Mouse (Mus musculus) limb, embryonic 12.5 days (tissue): Measurements from ENCODE around the gene Ephb2. TPM values are rescaled to one million over a fixed set of nuclear protein-coding genes. Genes with fewer than 3 reads are reported as not detected.

Source experiments
- ATAC-seq: fragments of 200-750 bp; cut with Nextera tagmentation; 2 replicates; pipeline ENCODE4 v1.8.0; 2017; ENCODE audit warnings: low read depth, moderate TSS enrichment; ENCODE audit not compliant: insufficient number of reproducible peaks, insufficient read depth, low FRiP score, low TSS enrichment
- H3K27ac ChIP-seq: fragments of 300-500 bp; sonication (generic); 2 replicates; pipeline ENCODE4 v1.5.1; 2016; ENCODE audit warnings: mild to moderate bottlenecking, moderate library complexity
- H3K27me3 ChIP-seq: fragments of 300-500 bp; sonication (generic); 2 replicates; pipeline ENCODE4 v1.6.1; 2016; ENCODE audit warnings: mild to moderate bottlenecking, moderate library complexity
- H3K36me3 ChIP-seq: fragments of 300-500 bp; sonication (generic); 2 replicates; pipeline ENCODE4 v1.6.1; 2016; ENCODE audit warnings: mild to moderate bottlenecking, moderate library complexity
- H3K4me1 ChIP-seq: fragments of 300-500 bp; sonication (generic); replicated peaks from 2 replicates; pipeline ENCODE4 v1.6.1; 2016
- H3K4me2 ChIP-seq: fragments of 300-500 bp; sonication (generic); 2 replicates; pipeline ENCODE4 v1.6.1; 2016; ENCODE audit warnings: mild to moderate bottlenecking, moderate library complexity
- H3K4me3 ChIP-seq: fragments of 300-500 bp; sonication (generic); replicated peaks from 2 replicates; pipeline ENCODE4 v1.5.1; 2016; ENCODE audit warnings: mild to moderate bottlenecking
- H3K9ac ChIP-seq: fragments of 300-500 bp; sonication (generic); replicated peaks from 2 replicates; pipeline ENCODE4 v1.6.1; 2016; ENCODE audit warnings: mild to moderate bottlenecking, moderate library complexity
- H3K9me3 ChIP-seq: fragments of 300-500 bp; sonication (generic); 2 replicates; pipeline ENCODE4 v1.6.1; 2016; ENCODE audit warnings: mild to moderate bottlenecking, moderate library complexity
- WGBS: fragments of 180-500 bp; shearing (Covaris S2); methylation state at CpG from one replicate; pipeline ENCODE4 v1.1.7; 2016; 5-methylcytosine and 5-hydroxymethylcytosine counted together
- polyA plus RNA-seq: library from polyadenylated mRNA; unstranded; fragments of >200 nt; fragmentation: Nextera tagmentation; extraction: Ambion mirVana; gene quantifications from 2 replicates; pipeline ENCODE4 v1.2.1, GENCODE M21; 2016

The Ephb2 gene
- polyA plus RNA-seq, 1 experiment from 2014 or later: 16.9 TPM

DNA sequence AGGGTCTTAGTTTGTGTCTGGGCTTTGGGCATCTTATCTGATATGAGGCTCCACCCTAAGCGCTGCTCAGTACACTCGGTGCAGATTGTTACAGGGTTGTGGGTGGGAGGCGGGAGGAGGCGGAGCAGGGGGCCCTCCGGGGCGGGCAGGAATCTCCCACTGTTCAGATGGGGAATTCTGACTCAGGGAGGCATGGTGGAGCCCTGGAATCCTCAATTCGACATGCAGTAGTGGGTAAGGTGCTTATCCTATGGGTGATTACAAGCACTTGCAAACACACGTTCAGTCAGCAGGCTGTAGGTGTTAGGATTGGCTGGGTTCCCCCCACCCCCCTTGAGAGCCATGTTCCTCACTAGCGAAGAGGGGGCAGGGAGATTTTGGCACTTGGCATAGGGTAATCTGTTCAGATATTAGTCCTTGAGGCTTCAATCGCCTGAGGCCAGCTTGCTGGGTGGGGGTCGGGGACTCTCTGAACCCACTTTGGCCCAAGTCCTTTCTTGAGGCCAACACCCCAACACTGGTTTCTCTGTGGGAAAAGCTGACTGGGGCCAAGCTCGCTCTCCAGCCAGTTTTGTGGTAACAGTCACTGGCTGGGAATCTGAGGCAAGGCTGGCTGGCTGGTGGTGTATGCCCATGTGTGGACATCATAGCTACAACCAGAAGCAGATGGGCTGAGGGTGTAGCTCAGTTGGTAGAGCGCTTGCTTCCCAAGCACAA lies 186.2 kb downstream of the Ephb2 start:
- H3K36me3 ChIP-seq: peaks cover 10% of the 10 kb centered on the region
- ATAC-seq: no peak
- peak overlapping the region; percentile 39 for H3K4me2 ChIP-seq
- WGBS: 38% methylated on average over 13 of the region's 13 CpGs
- 0 out of 2 replicates have a peak, but pooled peaks cover 4% of the 10 kb centered on the region for H3K27me3 ChIP-seq
- H3K9me3 ChIP-seq: peaks cover 5% of the 10 kb centered on the region; the same call in 1 of the 2 replicates
- no peak overlapping the region for H3K27ac ChIP-seq
- H3K4me3 ChIP-seq: no peak overlapping the region
- H3K4me1 ChIP-seq: peaks cover 15% of the 10 kb centered on the region
- H3K9ac ChIP-seq: no peak overlapping the region

DNA sequence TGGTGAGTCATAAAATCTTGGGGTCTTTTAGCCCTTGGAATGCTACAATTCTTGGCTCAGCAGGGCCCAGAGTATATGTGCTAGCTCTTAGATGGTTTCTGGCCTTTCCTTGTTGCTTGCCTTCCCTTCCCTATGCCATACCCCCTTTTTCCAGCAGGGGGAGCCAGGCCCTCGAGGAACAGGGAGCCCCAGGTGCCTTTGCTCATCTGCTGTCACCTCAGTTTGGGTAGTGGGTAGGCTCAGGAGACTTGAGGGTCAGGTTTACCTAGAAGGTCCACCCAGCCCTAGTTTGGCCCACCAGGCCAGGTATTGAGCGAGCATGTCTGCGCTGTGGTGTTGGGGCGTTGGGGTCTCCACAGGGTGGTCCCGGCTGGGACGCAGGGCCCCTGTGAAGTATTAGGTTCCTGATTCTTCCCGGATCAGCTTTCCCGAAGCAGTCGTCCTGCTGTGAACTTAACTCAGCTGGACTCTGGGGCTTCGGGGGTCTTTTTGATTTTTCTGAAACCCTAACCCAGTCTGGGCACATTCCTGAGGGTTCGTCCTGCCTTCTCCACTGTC lies 186.8 kb downstream of the Ephb2 start:
- no peak overlapping the region for H3K9ac ChIP-seq
- H3K27ac ChIP-seq: no peak overlapping the region
- peaks cover 6% of the 10 kb centered on the region; the same call in 1 of the 2 replicates for H3K36me3 ChIP-seq
- peaks cover 11% of the 10 kb centered on the region; the same call in 1 of the 2 replicates for H3K9me3 ChIP-seq
- ATAC-seq: no peak
- WGBS: 13% methylated on average over 11 of the region's 11 CpGs
- H3K4me2 ChIP-seq: peak overlapping the region; percentile 39
- no peak overlapping the region for H3K4me3 ChIP-seq
- H3K27me3 ChIP-seq: 0 out of 2 replicates have a peak, but pooled peaks cover 4% of the 10 kb centered on the region
- peaks cover 15% of the 10 kb centered on the region for H3K4me1 ChIP-seq

DNA sequence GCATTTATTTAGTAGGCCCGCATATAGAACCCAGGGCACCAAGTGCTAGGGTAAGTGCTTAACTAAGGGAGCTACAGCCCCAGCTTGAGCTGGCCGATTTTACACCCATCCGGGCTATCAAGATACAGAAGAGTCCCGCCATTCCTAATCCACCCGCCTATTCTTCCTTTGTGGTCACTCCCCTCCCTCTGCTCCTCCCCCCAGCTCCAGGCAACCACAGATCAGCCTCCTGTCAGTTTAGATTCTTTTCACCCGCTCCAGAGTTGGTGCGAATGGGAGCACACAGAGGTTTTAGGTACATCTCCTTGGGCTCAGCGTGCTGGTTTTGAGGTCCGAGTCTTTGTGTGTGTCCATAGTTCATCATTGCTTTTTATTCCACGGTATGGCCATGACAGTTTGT lies 196.9 kb downstream of the Ephb2 start:
- Histone ChIP-seq H3K27ac (no peak overlapping the region), H3K9me3 (peaks cover 5% of the 10 kb centered on the region; the same call in 1 of the 2 replicates), H3K27me3 (peaks cover 56% of the 10 kb centered on the region), H3K4me1 (peaks cover 14% of the 10 kb centered on the region), H3K9ac (0 out of 2 replicates have a peak overlapping the region, but pooled peaks have one; percentile 18), H3K36me3 (no peaks in the 10 kb centered on the region), H3K4me2 (no peak overlapping the region), H3K4me3 (no peak overlapping the region)
- ATAC-seq: no peak
- WGBS: 15% methylated on average over 10 of the region's 10 CpGs

DNA sequence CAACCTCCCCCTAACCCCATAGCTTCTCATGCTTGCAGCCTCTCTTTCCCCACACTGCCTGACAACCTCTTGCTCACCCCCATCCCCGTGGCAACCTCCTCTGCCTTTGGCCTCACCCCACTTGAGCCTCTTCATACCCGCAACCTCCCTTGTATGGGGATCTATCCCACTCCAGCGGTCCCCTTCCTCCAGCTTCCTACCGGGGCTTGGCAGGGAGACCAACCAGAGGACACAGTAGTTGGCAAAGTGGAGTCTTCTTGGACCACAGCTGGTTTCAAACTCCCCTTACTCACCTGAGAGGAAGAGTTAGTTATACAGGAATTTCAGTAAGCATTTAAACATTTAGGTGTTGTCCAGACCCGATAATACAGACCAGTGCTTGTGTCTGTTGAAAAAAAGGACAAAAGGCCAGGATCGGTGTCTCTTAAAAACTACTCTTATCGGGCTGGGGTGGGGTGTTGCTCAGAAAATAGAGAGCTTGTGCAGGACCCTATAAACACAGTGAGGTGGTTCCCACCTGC lies 197.5 kb downstream of the Ephb2 start:
- peak overlapping the region; percentile 60 for H3K4me3 ChIP-seq
- peak overlapping the region; percentile 90 for H3K4me2 ChIP-seq
- H3K27me3 ChIP-seq: peaks cover 56% of the 10 kb centered on the region
- H3K36me3 ChIP-seq: no peaks in the 10 kb centered on the region
- H3K27ac ChIP-seq: no peak overlapping the region
- peak overlapping the region; percentile 62; the same call in 1 of the 2 replicates for H3K9ac ChIP-seq
- peaks cover 6% of the 10 kb centered on the region; the same call in 1 of the 2 replicates for H3K9me3 ChIP-seq
- 34% methylated on average over 7 of the region's 7 CpGs for WGBS
- ATAC-seq: no peak
- H3K4me1 ChIP-seq: peaks cover 14% of the 10 kb centered on the region

DNA sequence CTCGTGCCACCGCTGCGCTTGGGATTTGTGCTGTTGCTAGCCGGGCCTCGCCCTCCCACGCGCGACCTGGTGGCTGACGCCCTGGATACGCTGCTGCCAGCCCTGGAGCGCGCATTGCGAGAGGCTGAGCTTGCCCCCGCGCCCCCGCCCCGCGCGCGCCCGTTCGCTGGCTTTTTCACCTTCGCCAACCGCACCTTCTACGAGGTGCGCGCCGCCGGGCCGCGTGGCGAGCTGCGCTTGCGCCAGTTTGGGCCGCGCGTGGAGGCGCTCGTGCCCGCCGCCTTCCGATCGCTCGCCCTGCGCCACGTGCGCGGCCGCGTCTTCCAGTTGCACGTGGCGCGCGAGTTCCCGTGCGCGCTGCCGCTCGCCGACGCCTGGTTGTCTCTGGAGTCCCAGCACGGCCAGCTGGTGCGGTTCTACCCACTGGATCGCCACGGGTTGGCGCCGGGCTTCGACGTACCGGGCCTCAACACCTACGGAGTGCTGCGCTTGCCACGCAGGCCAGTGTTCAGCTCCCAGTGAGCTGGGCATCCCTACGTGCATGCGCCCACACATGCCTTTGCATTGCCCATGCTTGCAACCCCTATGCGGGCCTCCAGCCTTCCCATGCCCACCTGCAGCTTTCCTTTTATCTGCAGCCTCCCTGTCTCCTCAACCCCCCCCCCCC lies 198.1 kb downstream of the Ephb2 start:
- WGBS: 3% methylated on average over 76 of the region's 76 CpGs
- peak overlapping the region; percentile 90 for H3K4me2 ChIP-seq
- no peak for ATAC-seq
- H3K27me3 ChIP-seq: peaks cover 59% of the 10 kb centered on the region
- H3K9ac ChIP-seq: peak overlapping the region; percentile 62
- peak overlapping the region; percentile 60 for H3K4me3 ChIP-seq
- H3K4me1 ChIP-seq: peaks cover 14% of the 10 kb centered on the region
- no peak overlapping the region for H3K27ac ChIP-seq
- H3K9me3 ChIP-seq: peaks cover 6% of the 10 kb centered on the region; the same call in 1 of the 2 replicates
- H3K36me3 ChIP-seq: no peaks in the 10 kb centered on the region

DNA sequence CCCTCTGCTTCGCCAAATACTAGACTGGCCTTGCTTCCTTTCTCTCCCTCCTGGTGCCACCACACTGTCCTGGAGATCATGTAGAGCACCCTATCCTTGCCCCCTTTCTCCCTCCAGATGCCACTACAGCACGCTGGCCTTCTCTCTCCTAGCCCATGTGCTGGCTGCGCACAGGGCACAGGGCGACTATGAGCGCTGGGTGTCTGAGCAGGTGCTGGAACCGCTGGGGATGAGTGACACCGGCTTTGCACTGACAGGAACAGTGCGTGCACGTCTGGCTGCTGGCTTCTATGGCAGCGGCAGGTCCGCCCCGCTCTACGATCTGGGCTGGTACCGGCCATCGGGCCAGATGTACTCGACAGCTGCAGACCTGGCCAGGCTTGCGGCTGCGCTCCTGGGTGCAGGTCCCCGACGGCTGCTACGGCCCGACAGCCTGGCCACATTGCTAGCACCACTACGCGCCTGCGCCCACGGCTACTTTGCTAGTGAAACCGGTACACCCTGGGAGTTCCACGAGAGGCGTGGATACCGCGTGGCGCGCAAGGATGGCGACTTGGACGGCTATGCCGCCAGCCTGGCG lies 198.7 kb downstream of the Ephb2 start:
- H3K27me3 ChIP-seq: peaks cover 60% of the 10 kb centered on the region
- no peak overlapping the region for H3K27ac ChIP-seq
- peaks cover 14% of the 10 kb centered on the region for H3K4me1 ChIP-seq
- peaks cover 6% of the 10 kb centered on the region; the same call in 1 of the 2 replicates for H3K9me3 ChIP-seq
- H3K9ac ChIP-seq: peak overlapping the region; percentile 62
- H3K36me3 ChIP-seq: no peaks in the 10 kb centered on the region
- peak overlapping the region; percentile 60 for H3K4me3 ChIP-seq
- peak; percentile 42; the same call in 1 of the 2 replicates for ATAC-seq
- peak overlapping the region; percentile 90 for H3K4me2 ChIP-seq
- 17% methylated on average over 37 of the region's 37 CpGs for WGBS

DNA sequence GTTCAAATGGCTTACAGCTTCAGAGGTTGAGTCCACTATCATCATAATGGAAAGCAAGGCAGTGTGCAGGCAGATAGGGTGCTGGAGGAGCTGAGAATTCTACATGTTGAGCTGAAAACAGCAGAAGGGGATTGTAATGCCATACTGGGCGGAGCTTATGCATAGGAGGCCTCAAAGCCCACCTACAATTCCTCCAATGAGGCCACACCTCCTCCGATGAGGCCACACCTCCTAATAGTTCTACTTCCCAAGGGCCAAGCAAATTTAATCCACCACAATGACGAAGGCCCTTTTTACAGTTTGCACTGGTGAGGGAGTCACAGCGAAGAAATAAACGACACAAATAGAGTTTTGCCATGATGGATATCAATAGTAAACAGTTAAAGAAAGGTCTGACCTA lies 199.3 kb downstream of the Ephb2 start:
- Histone ChIP-seq H3K36me3 (no peaks in the 10 kb centered on the region), H3K9me3 (peaks cover 6% of the 10 kb centered on the region; the same call in 1 of the 2 replicates), H3K4me3 (no peak overlapping the region), H3K9ac (no peak overlapping the region), H3K4me2 (no peak overlapping the region), H3K27me3 (peaks cover 60% of the 10 kb centered on the region), H3K27ac (no peak overlapping the region), H3K4me1 (peaks cover 14% of the 10 kb centered on the region)
- no peak for ATAC-seq
- WGBS: 53% methylated on average over 5 of the region's 5 CpGs

DNA sequence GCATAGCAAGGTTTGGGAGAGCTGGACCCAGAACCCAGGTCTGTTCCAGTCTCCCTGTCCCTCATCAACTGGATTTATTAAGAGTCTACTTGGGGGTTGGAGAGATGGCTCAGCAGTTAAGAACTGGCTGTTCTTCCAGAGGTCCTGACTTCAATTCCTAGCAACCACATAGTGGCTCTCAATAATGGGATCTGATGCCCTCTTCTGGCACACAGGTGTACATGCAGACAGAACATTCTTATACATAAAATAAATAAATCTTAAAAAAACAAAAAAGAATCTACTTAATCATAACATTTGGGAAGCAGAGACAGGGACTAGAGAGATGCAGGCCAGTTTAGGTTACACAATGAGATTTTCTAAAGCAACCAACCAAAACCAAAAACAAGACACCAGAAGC lies 199.8 kb downstream of the Ephb2 start:
- H3K4me3 ChIP-seq: no peak overlapping the region
- H3K27me3 ChIP-seq: peaks cover 61% of the 10 kb centered on the region

DNA sequence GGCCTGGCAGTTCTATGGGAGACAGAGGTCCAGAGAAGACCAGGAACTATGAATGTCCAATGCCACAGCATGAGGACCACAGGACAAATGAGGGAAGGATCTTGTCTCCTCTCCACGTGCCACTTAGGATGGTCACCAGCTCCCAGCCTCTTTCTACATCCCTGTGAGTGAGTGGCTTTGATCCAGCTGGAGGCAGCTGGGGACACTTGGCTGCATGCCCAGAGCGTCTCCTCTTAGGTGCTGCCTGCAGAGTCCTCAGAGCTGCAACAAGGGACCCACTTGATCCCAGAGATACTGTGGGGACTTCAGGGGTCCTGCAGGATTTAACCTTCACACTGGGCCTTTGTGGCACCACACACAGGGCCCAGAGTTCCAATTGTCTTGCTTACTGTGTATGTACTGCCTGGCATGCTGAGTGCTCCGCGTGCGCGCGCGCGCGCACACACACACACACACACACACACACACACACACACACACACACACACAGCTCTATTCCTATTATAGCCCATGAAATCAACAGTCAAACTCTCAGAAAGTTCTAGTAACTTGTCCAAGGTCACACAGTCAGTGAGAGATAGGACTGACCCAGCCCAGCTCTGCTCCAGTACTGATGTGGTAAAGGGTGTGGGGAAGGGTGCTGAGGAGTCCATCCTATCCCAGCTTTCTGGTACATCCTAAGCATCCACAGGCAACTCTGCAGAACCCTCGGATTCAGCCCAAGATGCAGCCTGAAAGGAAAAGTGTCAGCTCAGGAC lies 204.4 kb downstream of the Ephb2 start:
- no peak for ATAC-seq
- H3K27ac ChIP-seq: no peak overlapping the region
- 82% methylated on average over 11 of the region's 11 CpGs for WGBS
- peaks cover 6% of the 10 kb centered on the region; the same call in 1 of the 2 replicates for H3K9me3 ChIP-seq
- no peak overlapping the region for H3K9ac ChIP-seq
- peaks cover 22% of the 10 kb centered on the region for H3K27me3 ChIP-seq
- H3K36me3 ChIP-seq: no peaks in the 10 kb centered on the region
- H3K4me1 ChIP-seq: no peaks in the 10 kb centered on the region
- no peak overlapping the region for H3K4me2 ChIP-seq
- no peak overlapping the region for H3K4me3 ChIP-seq

More for the DNA sequence above, 199.8 kb downstream of the Ephb2 start:
- no peak overlapping the region for H3K27ac ChIP-seq
- no peak for ATAC-seq
- H3K36me3 ChIP-seq: no peaks in the 10 kb centered on the region
- H3K4me2 ChIP-seq: no peak overlapping the region
- no peak overlapping the region for H3K9ac ChIP-seq
- peaks cover 14% of the 10 kb centered on the region for H3K4me1 ChIP-seq
- H3K9me3 ChIP-seq: peaks cover 6% of the 10 kb centered on the region; the same call in 1 of the 2 replicates

DNA sequence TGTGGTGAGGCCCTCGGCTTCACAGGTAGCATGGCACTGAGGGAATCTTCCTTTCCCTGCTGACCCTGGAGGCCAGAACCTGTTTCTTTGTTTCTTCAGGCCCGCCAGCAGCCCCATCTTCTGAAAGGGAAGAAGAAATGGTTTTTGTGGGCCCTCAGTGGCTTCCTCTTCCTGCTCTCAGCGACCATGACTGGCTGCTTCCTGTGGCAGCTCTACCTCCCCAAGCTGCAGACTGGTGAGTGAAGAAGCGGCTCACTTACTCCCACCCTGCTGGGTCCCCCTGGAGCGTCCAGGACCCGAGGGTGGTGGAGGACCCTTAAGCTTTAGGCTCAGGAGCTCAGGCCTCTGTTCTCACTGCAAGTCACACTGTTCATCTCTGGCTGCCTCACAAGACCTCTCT lies 209.2 kb downstream of the Ephb2 start:
- H3K4me1 ChIP-seq: no peaks in the 10 kb centered on the region
- H3K9ac ChIP-seq: no peak overlapping the region
- no peak overlapping the region for H3K4me3 ChIP-seq
- H3K36me3 ChIP-seq: no peaks in the 10 kb centered on the region
- no peak for ATAC-seq
- WGBS: 73% methylated on average over 6 of the region's 6 CpGs
- no peak overlapping the region for H3K27ac ChIP-seq
- H3K4me2 ChIP-seq: no peak overlapping the region
- no peaks in the 10 kb centered on the region for H3K9me3 ChIP-seq
- peaks cover 10% of the 10 kb centered on the region for H3K27me3 ChIP-seq
